Mouse (Mus musculus) natural killer cell, adult 2 months (primary cell): Measurements from ENCODE around the gene Thtpa.
A peak's percentile ranks its signal among the peaks of the same experiment; 100 is the strongest.

Experiments
- DNase-seq, 2 experiments: peaks; one replicate each; pipeline ENCODE4 v3.0.0; 2022; ENCODE audit warnings: low spot score in 2 of 2

Gene Thtpa

DNA sequence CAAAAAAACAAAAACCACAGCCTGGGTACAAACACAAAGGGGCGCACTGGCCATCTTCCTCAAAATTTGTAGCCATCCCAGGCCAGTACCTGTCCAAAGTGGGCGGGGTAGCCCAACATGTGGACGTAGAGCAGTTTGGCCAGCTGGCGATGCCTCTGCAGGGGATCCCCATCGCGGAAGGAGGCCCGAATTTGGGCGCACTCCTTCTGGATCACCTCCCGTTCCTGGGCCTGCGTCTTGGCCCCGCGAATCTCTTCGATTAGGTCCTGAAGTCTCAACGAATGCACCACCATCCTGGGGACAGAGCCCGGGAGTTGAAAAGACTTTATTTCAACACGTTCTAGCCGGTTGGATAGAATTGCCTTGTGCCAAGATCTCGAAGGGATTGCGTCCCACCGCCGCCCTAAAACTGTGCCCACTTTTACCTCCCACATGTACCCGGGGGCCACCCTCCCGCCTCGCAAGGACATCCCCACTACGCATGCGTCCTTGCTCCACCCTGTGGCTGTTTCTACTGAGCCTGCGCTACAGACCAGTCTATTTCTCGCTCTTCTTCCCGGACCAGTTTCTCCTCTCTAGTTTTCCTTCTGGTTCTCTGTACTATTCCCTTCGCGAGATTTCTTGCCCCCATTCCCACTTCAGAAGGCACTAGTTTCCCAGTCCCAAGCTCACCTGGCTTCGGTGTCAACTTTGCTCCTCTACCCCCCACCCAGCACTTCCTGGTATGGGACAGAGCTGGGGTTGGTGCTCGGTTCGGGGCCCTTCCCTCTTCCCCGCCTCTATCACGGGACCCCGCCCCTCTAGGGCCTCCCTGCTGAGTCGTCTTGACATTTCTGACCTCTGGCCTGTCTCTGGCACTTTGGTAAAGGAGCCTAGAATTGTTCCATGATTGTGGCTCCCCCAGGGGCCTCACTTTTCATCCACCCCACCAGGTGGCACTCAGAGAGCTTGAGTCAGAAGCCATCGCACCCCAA, 11.5 kb downstream of the Thtpa start, which contains the start of gene Ap1g2:
Gene Ap1g2, minus strand, starts transcription at position 758 of the 974 bp plus-strand sequence.
- DNase-seq: peak; percentile 85 to 86

GRCm38 (mm10) chr14:55106990-55107389, 12.4 kb downstream of the Thtpa start:
- no peak for DNase-seq

GRCm38 (mm10) chr14:55108202-55108870, 13.8 kb downstream of the Thtpa start:
- no peak for DNase-seq

- no peak for DNase-seq
Observed at GRCm38 (mm10) chr14:55109048-55109873, 14.7 kb downstream of the Thtpa start.

- no peak for DNase-seq
Observed at GRCm38 (mm10) chr14:55110076-55110475, 15.5 kb downstream of the Thtpa start.

DNA sequence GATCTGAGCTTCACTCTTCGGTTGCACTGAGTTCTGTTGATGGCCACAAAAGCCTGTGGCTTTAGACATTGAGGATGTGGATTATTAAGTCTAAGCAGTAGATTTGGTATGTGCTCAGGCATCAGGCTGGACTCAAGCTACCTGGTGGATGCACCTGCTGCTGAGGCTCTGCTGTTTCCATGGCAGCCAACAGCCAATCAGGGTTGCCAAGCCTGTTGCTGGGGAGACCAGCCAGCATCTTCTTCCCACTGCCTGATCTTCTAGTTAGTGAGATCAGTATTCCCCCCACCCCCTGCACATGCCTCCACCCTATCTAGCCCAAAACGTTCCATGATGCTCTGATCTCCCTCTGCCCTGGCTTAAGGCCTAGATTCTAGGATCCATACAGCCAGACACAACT, 17.1 kb downstream of the Thtpa start:
- DNase-seq: no peak

DNA sequence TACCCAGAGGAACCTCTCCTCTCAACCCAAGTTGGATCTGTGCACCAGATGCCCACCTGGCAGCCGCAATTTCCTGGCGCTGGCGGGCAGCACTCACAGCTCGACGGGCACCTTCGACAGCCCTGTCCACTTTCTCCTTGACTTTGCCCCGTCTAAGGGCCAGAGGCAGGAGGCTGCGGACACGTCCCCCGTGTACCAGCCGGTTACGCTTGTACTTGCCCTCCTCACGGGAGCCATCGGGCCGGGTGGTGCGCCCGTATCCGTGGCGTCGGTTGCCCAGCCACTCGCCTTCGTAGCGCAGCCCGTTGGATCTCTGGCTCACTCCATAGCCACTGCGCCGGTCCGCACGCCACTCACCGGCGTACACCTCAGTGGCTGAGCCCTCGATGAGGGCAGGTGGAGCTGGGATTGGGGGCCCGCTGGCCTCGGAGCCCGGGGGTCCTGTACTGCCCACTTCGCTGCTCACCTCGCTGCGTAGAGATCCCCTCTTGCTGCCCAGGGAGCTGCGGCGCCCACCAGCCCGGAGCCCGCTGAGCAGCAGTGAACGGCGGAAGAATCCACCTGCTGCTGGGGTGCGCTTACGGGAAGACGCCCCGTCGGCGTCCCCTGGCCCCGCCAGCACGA, 18.9 kb downstream of the Thtpa start:
- DNase-seq: no peak

DNA sequence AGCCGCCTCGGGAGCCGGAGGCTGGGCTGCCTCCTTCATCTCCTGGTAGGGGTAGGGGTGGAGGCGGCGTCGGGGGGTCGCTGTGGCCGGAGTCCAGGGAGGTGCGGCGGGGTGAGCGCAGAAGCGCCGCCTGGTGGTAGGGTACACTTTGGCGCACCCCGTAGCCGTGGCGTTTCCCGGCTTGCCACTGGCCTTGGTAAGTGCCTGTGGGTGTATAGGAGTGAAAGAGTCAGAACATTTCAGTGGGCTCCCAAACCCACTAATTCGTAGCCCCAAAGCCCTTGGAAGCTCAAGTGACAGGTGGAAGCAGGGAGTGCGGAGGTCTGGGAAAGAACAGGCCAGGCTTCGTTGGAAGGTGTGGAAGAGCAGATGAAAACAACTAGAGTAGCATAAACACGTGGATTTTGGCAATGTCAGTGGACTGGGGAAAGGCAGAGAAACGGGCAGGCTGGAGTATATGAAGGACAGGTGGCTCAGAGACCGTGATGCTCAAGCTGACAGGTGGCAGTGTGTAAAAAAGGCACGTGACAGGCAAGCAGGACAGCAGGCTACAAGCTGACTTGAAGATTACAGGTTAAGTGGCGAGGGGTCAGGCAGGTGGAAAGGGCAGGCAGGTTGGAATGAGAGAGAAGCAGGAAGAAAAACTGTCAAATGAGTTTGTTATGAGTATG, 19.5 kb downstream of the Thtpa start:
- DNase-seq: no peak

- peak in 1 of 2 experiments; percentile 32 for DNase-seq
Observed at GRCm38 (mm10) chr14:55114759-55115701, 20.4 kb downstream of the Thtpa start.

DNA sequence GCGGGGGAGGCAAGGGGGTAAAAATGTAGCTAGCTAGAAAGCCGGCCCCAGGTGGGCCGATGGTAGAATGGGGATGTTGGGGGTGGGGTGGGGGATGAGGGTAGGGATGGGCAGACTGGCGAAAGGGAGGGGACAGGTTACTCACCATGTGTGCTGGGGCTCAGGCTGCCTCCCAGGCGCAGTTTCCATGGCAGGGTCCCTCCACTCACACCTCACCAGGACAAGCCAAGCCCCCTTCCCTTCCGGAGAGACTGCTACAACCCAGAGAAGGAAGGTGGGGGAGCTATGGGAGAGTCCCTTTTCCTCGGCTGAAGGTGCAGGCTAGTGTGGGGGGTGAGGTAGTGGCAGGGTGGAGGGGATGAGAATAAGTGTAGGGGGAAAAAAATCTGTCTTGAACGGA, 21.3 kb downstream of the Thtpa start:
- no peak for DNase-seq

- DNase-seq: no peak
Observed at GRCm38 (mm10) chr14:55116425-55117200, 22.0 kb downstream of the Thtpa start, which contains the start of gene Jph4. Gene Jph4, minus strand, starts transcription at chr14:55116935.

DNA sequence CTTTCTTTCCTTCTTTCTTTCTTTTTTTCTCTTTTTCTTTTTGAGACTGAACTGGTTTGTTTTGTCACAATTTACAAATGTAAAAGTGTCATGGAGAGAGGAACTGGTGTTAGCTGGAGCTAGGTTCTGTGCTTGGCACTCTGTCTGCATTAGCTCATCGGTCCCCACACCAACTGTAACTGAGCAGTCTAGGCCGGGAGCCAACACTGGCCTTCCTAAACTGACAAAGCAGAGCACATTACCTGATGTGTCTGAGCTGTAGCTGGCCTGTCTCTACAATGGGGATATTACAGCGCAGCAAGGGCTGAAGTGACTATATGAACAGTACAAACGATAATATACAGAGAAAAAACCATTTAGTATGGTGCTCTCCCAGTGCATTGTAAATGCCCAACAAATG, 24.3 kb downstream of the Thtpa start:
- DNase-seq: no peak

DNA sequence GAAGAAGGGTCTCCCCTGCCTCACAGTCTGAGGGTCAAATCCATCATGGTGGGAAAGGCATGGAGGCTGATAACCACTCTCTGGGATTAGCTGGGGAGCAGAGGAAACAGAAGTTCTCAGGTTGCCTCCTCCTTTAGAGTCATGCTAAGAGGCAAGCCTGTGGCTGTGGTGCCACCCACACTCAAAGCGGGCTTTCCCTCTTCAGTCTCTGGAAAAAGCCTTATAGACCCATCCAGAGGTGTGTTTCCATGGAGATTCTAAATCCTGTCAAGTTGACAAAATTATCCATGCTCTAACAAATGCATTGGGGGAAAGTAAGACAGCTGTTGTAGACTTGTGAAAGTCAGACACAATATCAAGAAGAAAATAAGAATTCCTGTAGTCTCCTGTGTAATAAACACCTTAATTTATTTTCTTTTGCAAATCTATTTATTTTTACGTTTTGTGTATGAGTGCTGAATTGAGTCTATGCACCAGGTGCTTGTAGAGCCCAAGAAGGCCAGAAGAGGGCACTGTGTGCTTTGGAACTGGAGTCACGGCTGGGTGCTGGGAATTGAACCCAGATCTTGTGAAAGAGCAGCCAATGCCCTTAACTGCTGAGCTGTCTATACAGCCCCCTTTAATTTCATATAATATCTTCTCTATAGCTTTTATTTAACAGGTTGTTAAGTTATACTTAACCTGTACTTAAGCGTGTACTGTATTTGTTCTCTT, 25.0 kb downstream of the Thtpa start:
- no peak for DNase-seq

- no peak for DNase-seq
Observed at GRCm38 (mm10) chr14:55121947-55122346, 27.4 kb downstream of the Thtpa start.

GRCm38 (mm10) chr14:55122359-55122758, 27.8 kb downstream of the Thtpa start:
- no peak for DNase-seq

DNA sequence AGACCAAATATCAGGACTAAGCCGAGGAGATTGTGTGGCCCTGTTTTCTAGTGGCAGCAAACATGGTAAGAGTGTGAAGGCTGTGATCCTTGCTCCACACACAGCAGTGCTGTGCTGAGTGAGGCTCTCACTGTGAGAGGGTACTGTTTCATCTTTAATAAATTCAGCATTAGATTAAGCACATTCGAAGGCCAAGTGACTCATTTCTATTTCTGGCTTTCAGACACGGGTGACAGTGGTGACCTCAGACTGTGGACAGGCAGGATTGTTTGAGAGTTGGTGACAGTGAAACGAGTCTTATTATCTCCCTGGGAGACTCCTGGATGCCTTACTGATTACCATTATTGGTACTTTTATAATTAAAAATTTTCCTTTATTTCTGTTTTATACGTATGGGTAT, 31.1 kb downstream of the Thtpa start:
- DNase-seq: no peak

DNA sequence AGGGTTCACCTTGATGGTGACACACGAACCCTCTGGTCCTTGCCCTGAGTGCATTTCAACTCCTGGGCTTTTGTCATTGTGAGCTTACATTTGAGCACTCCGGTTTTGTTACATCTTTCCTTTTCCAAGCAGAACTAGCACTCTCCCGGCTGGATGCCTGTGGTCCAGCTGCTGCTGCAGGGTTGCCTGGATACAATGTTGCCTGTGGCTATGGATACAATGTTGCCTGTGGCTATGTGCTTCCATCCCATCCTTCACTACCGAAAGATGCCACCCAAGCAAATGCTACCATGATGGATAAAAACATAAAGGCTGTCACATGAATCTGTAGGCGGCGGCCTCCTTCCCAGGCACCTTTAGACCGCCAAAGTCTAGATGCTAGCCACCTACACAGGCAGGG, 31.9 kb downstream of the Thtpa start:
- no peak for DNase-seq

GRCm38 (mm10) chr14:55135676-55136075, 41.1 kb downstream of the Thtpa start:
- DNase-seq: no peak
